Mouse (Mus musculus): ENCODE data around the gene Poc1b.

DNA sequence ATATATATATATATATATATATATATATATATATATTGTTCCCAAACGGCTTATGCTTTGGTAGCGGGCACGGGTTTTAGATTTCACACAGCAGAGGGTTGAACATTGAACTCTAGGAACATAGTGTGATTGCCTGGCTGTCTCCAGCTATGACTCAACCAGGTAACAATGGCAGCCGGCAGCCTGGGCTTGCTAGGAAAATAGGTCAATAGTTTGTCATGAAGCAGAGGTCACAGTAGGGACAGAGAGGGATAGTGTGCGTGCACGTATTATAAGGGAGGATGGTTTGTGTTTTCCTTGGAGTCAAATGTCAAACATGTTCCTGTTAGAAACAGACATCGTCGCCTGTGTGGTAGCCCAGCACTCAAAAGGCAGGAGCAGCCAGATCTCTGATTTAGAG, 95.5 kb downstream of the Poc1b start:
- no peak for TF ChIP-seq EP300 (IDR thresholded peaks at IDR 0.05; ENCODE audit: insufficient read depth, low read depth, low read length)
- TF ChIP-seq CTCF (IDR thresholded peaks at IDR 0.05) = no peak
